Mouse (Mus musculus): ENCODE results near the gene Tent5c.

DNA sequence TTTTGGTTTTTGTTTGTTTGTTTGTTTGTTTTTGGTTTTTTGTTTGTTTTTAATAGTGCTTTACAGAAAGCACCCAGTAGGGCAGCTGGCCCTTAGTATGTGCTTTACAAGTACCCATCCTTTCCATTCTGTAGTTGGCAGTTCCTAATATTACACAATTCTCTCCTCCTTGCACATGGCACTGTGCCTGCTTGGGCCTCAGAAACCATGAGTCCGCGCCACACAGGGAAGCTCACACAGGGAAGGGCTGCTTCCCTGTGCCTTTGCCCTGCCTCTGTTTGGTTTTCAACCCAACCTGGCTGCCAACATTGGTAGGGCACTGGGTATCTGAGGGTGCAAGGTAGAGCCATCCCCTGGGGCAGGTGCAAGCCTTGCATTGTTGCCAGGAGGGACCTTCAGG, 47.6 kb upstream of the Tent5c start:
- no peak for TF ChIP-seq EP300 (IDR thresholded peaks at IDR 0.05; ENCODE audit: low read depth)
- no peak for TF ChIP-seq CTCF (IDR thresholded peaks at IDR 0.05; ENCODE audit: low read depth)

Measured in liver, embryonic 14.5 days (tissue).